In the genomic region with DNA sequence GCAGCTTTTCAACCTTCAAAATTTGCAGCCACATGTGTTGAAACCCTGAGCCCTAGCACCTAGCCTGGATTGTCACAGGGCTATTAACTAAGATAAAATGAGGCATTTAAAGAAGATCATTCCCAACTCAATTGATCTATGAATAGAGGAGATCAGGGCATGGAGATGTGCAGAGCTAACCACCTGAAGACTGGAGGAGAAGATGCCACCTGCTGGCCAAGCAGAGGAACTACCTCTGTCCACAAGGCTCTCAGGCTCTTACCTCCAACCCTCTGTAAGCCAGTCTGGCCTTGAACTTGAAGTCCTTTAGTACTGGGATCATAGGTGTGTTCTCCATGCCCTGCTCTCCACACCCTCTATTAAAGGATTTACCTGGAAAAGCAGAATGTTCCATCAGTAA, we compare ENCODE assay signal across 9 mouse cellular contexts. TPM values are rescaled to one million over a fixed set of nuclear protein-coding genes. Genes with fewer than 3 reads are reported as not detected.
A peak's percentile ranks its signal among the peaks of the same experiment; 100 is the strongest.
DNase-seq lines count a peak whose midpoint lies in the region; ATAC-seq and TF ChIP-seq lines count a peak whose summit lies in the region.
"Had no signal": no experiment of that assay in that cellular context is flagged by ENCODE, and none has a peak within 500 bp of the region (broad histone marks: within the 10 kb centered on the region; RNA-seq: fewer than 3 reads in every experiment).

No protein-coding gene starts in this region.

- H3K9me3 ChIP-seq in intestine, embryonic 14.5 days (ENCODE audit: control insufficient read depth, low read length) = no peaks in the 10 kb centered on the region
- no peaks in the 10 kb centered on the region for H3K9me3 ChIP-seq in intestine, embryonic 16.5 days (ENCODE audit: control insufficient read depth, low read length)
- no peaks in the 10 kb centered on the region for H3K9me3 ChIP-seq in CH12.LX (replicated peaks; ENCODE audit: low read length)
- no peaks in the 10 kb centered on the region for H3K9me3 ChIP-seq in midbrain, postnatal 0 days (ENCODE audit: low read length)
- H3K9me3 ChIP-seq: megakaryocyte, embryonic 14.5 days had no signal

- dilution Hi-C loops in CH12.LX (cut with MboI; ENCODE audit: extremely low pct_ligation_motif_present, extremely low pct_unique_long_range_greater_than_20kb, low sequenced_read_pairs) = no loop called here

- no peak overlapping the region for H3K9ac ChIP-seq in intestine, embryonic 14.5 days (ENCODE audit: low read length)
- H3K9ac ChIP-seq in intestine, embryonic 16.5 days (ENCODE audit: low read depth, low read length) = no peak overlapping the region
- no peak overlapping the region for H3K9ac ChIP-seq in CH12.LX (ENCODE audit: insufficient read depth, low read depth)
- no peak overlapping the region for H3K9ac ChIP-seq in midbrain, postnatal 0 days (replicated peaks; ENCODE audit: low read length, poor library complexity, severe bottlenecking)

- H3K27ac ChIP-seq in intestine, embryonic 14.5 days (ENCODE audit: low read depth) = no peak overlapping the region
- no peak overlapping the region for H3K27ac ChIP-seq in intestine, embryonic 16.5 days (ENCODE audit: low read length)
- no peak overlapping the region for H3K27ac ChIP-seq in CH12.LX (ENCODE audit: insufficient read depth, low read depth)
- no peak overlapping the region for H3K27ac ChIP-seq in bone marrow, adult 2 months (ENCODE audit: control insufficient read depth, insufficient read depth, low read depth, low read length, poor library complexity)
- H3K27ac ChIP-seq in embryonic fibroblast, embryonic 13.5 days (ENCODE audit: insufficient read depth, low read length) = no peak overlapping the region
- no peak overlapping the region for H3K27ac ChIP-seq in midbrain, postnatal 0 days (ENCODE audit: low read depth, low read length)

- H3K4me3 ChIP-seq in intestine, embryonic 14.5 days (ENCODE audit: low read depth, low read length) = no peak overlapping the region
- no peak overlapping the region for H3K4me3 ChIP-seq in intestine, embryonic 16.5 days (ENCODE audit: low read length)
- H3K4me3 ChIP-seq in CH12.LX (replicated peaks in 1 of 3; ENCODE audit: low read depth in 2 of 3, low read length in 2 of 3, poor library complexity in 1 of 3) = no peak overlapping the region
- H3K4me3 ChIP-seq in bone marrow, adult 2 months (replicated peaks; ENCODE audit: control insufficient read depth, low read depth, low read length) = no peak overlapping the region
- H3K4me3 ChIP-seq in embryonic fibroblast, embryonic 13.5 days (ENCODE audit: insufficient read depth, low read length) = no peak overlapping the region
- H3K4me3 ChIP-seq in midbrain, postnatal 0 days (ENCODE audit: low read depth, low read length) = no peak overlapping the region
- H3K4me3 ChIP-seq: megakaryocyte, embryonic 14.5 days had no signal

- peak; percentile 66 for TF ChIP-seq RAD21 in CH12.LX (IDR thresholded peaks at IDR 0.05; ENCODE audit: low read depth, low read length)

- no peaks in the 10 kb centered on the region for H3K4me1 ChIP-seq in intestine, embryonic 14.5 days (replicated peaks; ENCODE audit: control insufficient read depth, insufficient read depth, low read length)
- no peaks in the 10 kb centered on the region for H3K4me1 ChIP-seq in intestine, embryonic 16.5 days (ENCODE audit: control insufficient read depth, insufficient read depth, low read length)
- H3K4me1 ChIP-seq in CH12.LX (ENCODE audit: control insufficient read depth in 1 of 2, insufficient read depth in 2 of 2) = peaks cover 0 to 11% of the 10 kb centered on the region in 2 experiments; a peak in 2 of 4 replicates
- H3K4me1 ChIP-seq in bone marrow, adult 2 months (ENCODE audit: control insufficient read depth, insufficient read depth, low read length) = no peaks in the 10 kb centered on the region; the same call in 1 of the 2 replicates
- peaks cover 2% of the 10 kb centered on the region; the same call in 1 of the 2 replicates for H3K4me1 ChIP-seq in embryonic fibroblast, embryonic 13.5 days (ENCODE audit: control insufficient read depth, insufficient read depth, low read length)
- H3K4me1 ChIP-seq in midbrain, postnatal 0 days (ENCODE audit: insufficient read depth, low read length) = no peaks in the 10 kb centered on the region
- H3K4me1 ChIP-seq: megakaryocyte, embryonic 14.5 days had no signal

- H3K4me2 ChIP-seq in intestine, embryonic 14.5 days (ENCODE audit: low read length) = no peak overlapping the region
- no peak overlapping the region for H3K4me2 ChIP-seq in intestine, embryonic 16.5 days (ENCODE audit: low read depth, low read length)
- no peak overlapping the region for H3K4me2 ChIP-seq in CH12.LX (ENCODE audit: insufficient read depth, low read depth, poor library complexity, severe bottlenecking)
- H3K4me2 ChIP-seq in midbrain, postnatal 0 days (ENCODE audit: low read depth, low read length, poor library complexity, severe bottlenecking) = no peak overlapping the region

- H3K27me3 ChIP-seq in intestine, embryonic 14.5 days (replicated peaks; ENCODE audit: control insufficient read depth, insufficient read depth, low read length) = no peaks in the 10 kb centered on the region
- no peaks in the 10 kb centered on the region for H3K27me3 ChIP-seq in intestine, embryonic 16.5 days (replicated peaks; ENCODE audit: control insufficient read depth, insufficient read depth, low read length)
- no peaks in the 10 kb centered on the region for H3K27me3 ChIP-seq in CH12.LX (replicated peaks)
- H3K27me3 ChIP-seq in midbrain, postnatal 0 days (ENCODE audit: insufficient read depth, low read length) = no peaks in the 10 kb centered on the region
- H3K27me3 ChIP-seq: megakaryocyte, embryonic 14.5 days had no signal

- no peaks in the 10 kb centered on the region for H3K36me3 ChIP-seq in intestine, embryonic 14.5 days (ENCODE audit: control insufficient read depth, insufficient read depth, low read length)
- H3K36me3 ChIP-seq in intestine, embryonic 16.5 days (ENCODE audit: control insufficient read depth, insufficient read depth, low read length) = no peaks in the 10 kb centered on the region
- H3K36me3 ChIP-seq in CH12.LX (replicated peaks in 1 of 2; ENCODE audit: control insufficient read depth in 1 of 2, insufficient read depth in 1 of 2, low read length in 1 of 2) = no peaks in the 10 kb centered on the region
- no peaks in the 10 kb centered on the region for H3K36me3 ChIP-seq in midbrain, postnatal 0 days (ENCODE audit: insufficient read depth, low read length)

- no peak for TF ChIP-seq EP300 in CH12.LX (IDR thresholded peaks at IDR 0.05; ENCODE audit: low read length)

- no peaks in the 10 kb centered on the region for H3K79me2 ChIP-seq in CH12.LX (replicated peaks; ENCODE audit: control insufficient read depth, extremely low read depth, insufficient read depth, poor library complexity, severe bottlenecking)

- peak; percentile 52 for DNase-seq in intestine, embryonic 14.5 days (ENCODE audit: low spot score)
- DNase-seq in CH12.LX (ENCODE audit: extremely low read depth) = peak; percentile 60
- peak; percentile 45 for DNase-seq in layer of hippocampus, postnatal 10 days (ENCODE audit: low spot score in 2 of 2)
- peak; percentile 30 for DNase-seq in midbrain, postnatal 0 days (ENCODE audit: low spot score)
- DNase-seq in thymus, postnatal 14 days = peak; percentile 75

- TF ChIP-seq POLR2A in CH12.LX (IDR thresholded peaks at IDR 0.05; ENCODE audit: low read depth, low read length) = no peak
- TF ChIP-seq POLR2A in bone marrow, adult 2 months (IDR thresholded peaks at IDR 0.05; ENCODE audit: borderline replicate concordance, control insufficient read depth, low read depth, low read length) = no peak
- no peak for TF ChIP-seq POLR2A in embryonic fibroblast, embryonic 13.5 days (IDR thresholded peaks at IDR 0.05; ENCODE audit: low read depth, low read length)

- in situ Hi-C loops in CH12.LX (cut with MboI; ENCODE audit: low pct_ligation_motif_present, low pct_unique_long_range_greater_than_20kb, low sequenced_read_pairs) = no loop called here

- no peak for ATAC-seq in intestine, embryonic 14.5 days (replicated peaks; ENCODE audit: low FRiP score, low TSS enrichment, low read depth)
- no peak for ATAC-seq in intestine, embryonic 16.5 days
- ATAC-seq in midbrain, postnatal 0 days (ENCODE audit: low FRiP score) = no peak

- TF ChIP-seq CTCF in CH12.LX (conservative IDR thresholded peaks at IDR 0.05 in 1 of 2, IDR thresholded peaks at IDR 0.05 in 1 of 2; ENCODE audit: low read depth in 2 of 2, low read length in 2 of 2) = peak; percentile 81 to 91
- TF ChIP-seq CTCF in bone marrow, adult 2 months (IDR thresholded peaks at IDR 0.05; ENCODE audit: control insufficient read depth, insufficient read depth, low read length) = peak; percentile 74
- TF ChIP-seq CTCF in embryonic fibroblast, embryonic 13.5 days (IDR thresholded peaks at IDR 0.05; ENCODE audit: borderline replicate concordance, insufficient read depth, low read length) = peak; percentile 48; the same call in 1 of the 2 replicates
- TF ChIP-seq CTCF in midbrain, postnatal 0 days (IDR thresholded peaks at IDR 0.05) = peak; percentile 68

RNA-seq across cellular contexts. Expression of gene Ly6c1, which starts 11.9 kb away (rescaled TPM):
- 9.4 and 9.8 TPM in 2 replicates for polyA plus RNA-seq in intestine, embryonic 14.5 days (2014; fragmentation: Nextera tagmentation; extraction: Ambion mirVana)
- polyA plus RNA-seq in intestine, embryonic 16.5 days (2015; fragmentation: Nextera tagmentation; extraction: Ambion mirVana) = 14.7 and 18.0 TPM in 2 replicates
- total RNA-seq in CH12.LX (2012; rRNA removed) (not detected in 2 replicates), CH12.LX (2014; rRNA removed) (0.70 TPM in 1 of 2 replicates, not detected in the other)
- not detected in 2 replicates for polyA plus RNA-seq in CH12.LX (2012; ENCODE audit: insufficient read length, low read depth)
- 19.7 and 38.3 TPM in 2 replicates for polyA plus RNA-seq in bone marrow, adult 2 months (2011; ENCODE audit: insufficient read depth, insufficient read length, low replicate concordance, missing spikeins)
- 28.7 and 40.8 TPM in 2 replicates for polyA plus RNA-seq in embryonic fibroblast, embryonic 13.5 days (2011; ENCODE audit: insufficient read length, low read depth, missing spikeins)
- 10 to 100 TPM; 24.0 TPM for total RNA-seq in layer of hippocampus, postnatal 10 days (2021)
- 24.2 and 59.4 TPM in 2 replicates for total RNA-seq in midbrain, postnatal 0 days (2014; rRNA removed)
- 22.1 and 31.4 TPM in 2 replicates for polyA plus RNA-seq in midbrain, postnatal 0 days (2015; fragmentation: Nextera tagmentation; extraction: Ambion mirVana)

RNA-seq across cellular contexts. Expression of gene Ly6c2, which starts 51.3 kb away (rescaled TPM):
- 0.77 and 1.2 TPM in 2 replicates for polyA plus RNA-seq in intestine, embryonic 14.5 days (2014; fragmentation: Nextera tagmentation; extraction: Ambion mirVana)
- 0.95 and 1.8 TPM in 2 replicates for polyA plus RNA-seq in intestine, embryonic 16.5 days (2015; fragmentation: Nextera tagmentation; extraction: Ambion mirVana)
- total RNA-seq in CH12.LX (2012; rRNA removed) = 0.42 and 0.67 TPM in 2 replicates
- 0.72 and 1.0 TPM in 2 replicates for total RNA-seq in CH12.LX (2014; rRNA removed)
- 0.87 and 1.2 TPM in 2 replicates for polyA plus RNA-seq in CH12.LX (2012; ENCODE audit: insufficient read length, low read depth)
- polyA plus RNA-seq in bone marrow, adult 2 months (2011; ENCODE audit: insufficient read depth, insufficient read length, low replicate concordance, missing spikeins) = 165 and 459 TPM in 2 replicates
- polyA plus RNA-seq in embryonic fibroblast, embryonic 13.5 days (2011; ENCODE audit: insufficient read length, low read depth, missing spikeins) = 0.58 and 2.4 TPM in 2 replicates
- 1 to 10 TPM in 1 of 2 experiments, under 1 TPM in 1; 0.57 to 1.8 TPM for total RNA-seq in layer of hippocampus, postnatal 10 days (2021)
- total RNA-seq in midbrain, postnatal 0 days (2014; rRNA removed) = not detected in 2 replicates
- 0.39 and 0.56 TPM in 2 replicates for polyA plus RNA-seq in midbrain, postnatal 0 days (2015; fragmentation: Nextera tagmentation; extraction: Ambion mirVana)

Comparison
In these comparisons a context has a peak if more than half of its experiments do, and no peak if none do; other contexts are left out.
1. RNA of gene Ly6c2, which starts 51.3 kb away (polyA plus RNA-seq): 165 to 459 TPM in bone marrow, adult 2 months; 0.95 to 1.8 TPM in intestine, embryonic 16.5 days, 0.77 to 1.2 TPM in intestine, embryonic 14.5 days, 0.87 to 1.2 TPM in CH12.LX, 0.58 to 2.4 TPM in embryonic fibroblast, embryonic 13.5 days and 0.39 to 0.56 TPM in midbrain, postnatal 0 days; every median in the first group is over 10 times any median in the second.
2. Peak in every context shown above with its lines, with median percentiles within 50 percentile points of each other: DNase-seq and CTCF ChIP-seq.